Mouse (Mus musculus) E14TG2a.4 (cell line): ENCODE results near the gene Yars2.

Experiments
- CTCF ChIP-seq: conservative IDR thresholded peaks from 2 replicates; pipeline ENCODE4 v1.5.1; 2014; ENCODE audit warnings: low read length
- NANOG ChIP-seq: IDR thresholded peaks from 2 replicates; pipeline ENCODE4 v1.6.1; 2014; ENCODE audit warnings: borderline replicate concordance, low read length, mixed read lengths
- POU5F1 ChIP-seq: IDR thresholded peaks from 2 replicates; pipeline ENCODE4 v1.6.1; 2014; ENCODE audit warnings: low read length, borderline replicate concordance

DNA sequence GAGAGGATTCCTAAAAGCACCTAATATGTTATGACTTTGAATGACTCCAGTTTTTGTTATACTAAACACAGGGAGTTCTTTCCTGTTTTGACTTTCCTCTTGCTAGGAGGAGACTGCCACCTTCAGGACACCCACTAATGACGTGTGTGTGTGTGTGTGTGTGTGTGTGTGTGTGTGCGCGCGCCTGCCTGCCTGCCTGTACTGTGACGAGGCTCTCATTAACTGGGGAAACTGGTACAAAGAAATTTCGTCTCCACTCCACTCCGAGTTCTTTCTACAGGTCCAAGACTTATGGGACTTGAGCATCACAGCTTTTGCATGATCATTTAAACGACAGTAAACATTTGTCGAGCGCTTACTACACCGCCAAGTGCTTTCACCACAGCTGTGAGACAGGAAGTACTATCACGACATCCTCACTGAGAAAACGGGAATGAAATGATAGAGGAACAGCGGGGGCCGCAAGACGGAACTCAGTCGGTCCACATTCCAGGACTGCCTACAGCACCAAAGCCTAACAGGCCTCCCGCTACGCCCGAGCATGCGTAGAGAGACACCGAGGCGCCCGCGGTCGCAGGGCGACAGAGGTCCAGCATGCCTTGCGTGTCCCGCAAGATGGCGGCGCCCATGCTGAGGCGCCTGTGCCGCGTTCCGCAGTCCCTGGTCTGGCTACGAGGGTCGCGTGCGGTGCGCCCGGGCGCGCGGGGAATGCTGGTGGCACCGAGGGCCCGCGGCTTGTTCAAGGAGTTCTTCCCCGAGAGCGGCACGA, at the start of gene Yars2:
- TF ChIP-seq CTCF (no peak; the same call in 1 of the 2 replicates), POU5F1 (no peak), NANOG (no peak)
